Mouse (Mus musculus) liver, embryonic 13.5 days (tissue): ENCODE results near the gene Trp53tg5. TPM values are rescaled to one million over a fixed set of nuclear protein-coding genes. Genes with fewer than 3 reads are reported as not detected.

Experiments used
- ATAC-seq: fragments of 200-750 bp; cut with Nextera tagmentation; 2 replicates; pipeline ENCODE4 v1.8.0; 2017; ENCODE audit warnings: low read depth, mild to moderate bottlenecking, moderate number of reproducible peaks, moderate library complexity
- DNase-seq: peaks from one replicate; pipeline ENCODE4 v3.0.0; 2022
- H3K27ac ChIP-seq: fragments of 300-500 bp; sonication (generic); 2 replicates; pipeline ENCODE4 v1.5.1; 2015; ENCODE audit warnings: moderate library complexity, mild to moderate bottlenecking, inconsistent platforms
- H3K27me3 ChIP-seq: fragments of 300-500 bp; sonication (generic); 2 replicates; pipeline ENCODE4 v1.6.1; 2015; ENCODE audit warnings: mild to moderate bottlenecking, inconsistent platforms
- H3K36me3 ChIP-seq: fragments of 300-500 bp; sonication (generic); 2 replicates; pipeline ENCODE4 v1.6.1; 2015; ENCODE audit warnings: mild to moderate bottlenecking, inconsistent platforms
- H3K4me1 ChIP-seq: fragments of 300-500 bp; sonication (generic); replicated peaks from 2 replicates; pipeline ENCODE4 v1.6.1; 2015; ENCODE audit warnings: inconsistent platforms
- H3K4me2 ChIP-seq: fragments of 300-500 bp; sonication (generic); 2 replicates; pipeline ENCODE4 v1.6.1; 2015; ENCODE audit warnings: inconsistent platforms, mild to moderate bottlenecking, moderate library complexity
- H3K4me3 ChIP-seq: fragments of 300-500 bp; sonication (generic); replicated peaks from 2 replicates; pipeline ENCODE4 v1.5.1; 2015; ENCODE audit warnings: mild to moderate bottlenecking, inconsistent platforms
- H3K9ac ChIP-seq: fragments of 300-500 bp; sonication (generic); 2 replicates; pipeline ENCODE4 v1.6.1; 2015; ENCODE audit warnings: mild to moderate bottlenecking, inconsistent platforms
- H3K9me3 ChIP-seq: fragments of 300-500 bp; sonication (generic); replicated peaks from 2 replicates; pipeline ENCODE4 v1.6.1; 2016; ENCODE audit warnings: inconsistent platforms
- WGBS: fragments of 180-500 bp; shearing (Covaris S2); methylation state at CpG from one replicate; pipeline ENCODE4 v1.1.7; 2015; ENCODE audit not compliant: insufficient replicate concordance; 5-methylcytosine and 5-hydroxymethylcytosine counted together
- polyA plus RNA-seq: library from polyadenylated mRNA; unstranded; fragments of >200 nt; fragmentation: Nextera tagmentation; extraction: Ambion mirVana; gene quantifications from 2 replicates; pipeline ENCODE4 v1.2.1, GENCODE M21; 2015

The Trp53tg5 gene
- polyA plus RNA-seq = not detected in 2 replicates

GRCm38 (mm10) chr2:164473624-164474023 lies at the start of gene Trp53tg5:
Trp53tg5 (minus strand) TSS chr2:164473724.
- H3K9ac ChIP-seq = no peak within 1 kb of the TSS
- H3K4me1 ChIP-seq = no peaks in the 10 kb centered on the region
- no peak for ATAC-seq
- no peaks in the 10 kb centered on the region for H3K9me3 ChIP-seq
- 74% methylated on average over 6 of the region's 6 CpGs for WGBS
- H3K4me2 ChIP-seq = no peak within 1 kb of the TSS
- H3K36me3 ChIP-seq = no peaks in the 10 kb centered on the region
- H3K4me3 ChIP-seq = no peak within 1 kb of the TSS
- H3K27me3 ChIP-seq = no peaks in the 10 kb centered on the region
- DNase-seq = no peak
- H3K27ac ChIP-seq = no peak within 1 kb of the TSS

- no peak overlapping the region for H3K9ac ChIP-seq
- no peak overlapping the region for H3K27ac ChIP-seq
- no peak overlapping the region for H3K4me3 ChIP-seq
- H3K27me3 ChIP-seq = peaks cover 16% of the 10 kb centered on the region; the same call in 1 of the 2 replicates
- 0 out of 2 replicates have a peak, but pooled peaks cover 3% of the 10 kb centered on the region for H3K4me1 ChIP-seq
- WGBS = 11% methylated on average over 8 of the region's 8 CpGs
- peaks cover 7% of the 10 kb centered on the region; the same call in 1 of the 2 replicates for H3K9me3 ChIP-seq
- H3K4me2 ChIP-seq = no peak overlapping the region
- ATAC-seq (no peak), DNase-seq (no peak)
- H3K36me3 ChIP-seq = no peaks in the 10 kb centered on the region
These were observed 48.8 kb upstream of the Trp53tg5 start for GRCm38 (mm10) chr2:164522280-164522679.

- Histone ChIP-seq H3K27me3 (peaks cover 16% of the 10 kb centered on the region; the same call in 1 of the 2 replicates), H3K36me3 (no peaks in the 10 kb centered on the region), H3K27ac (no peak overlapping the region), H3K4me3 (no peak overlapping the region), H3K9ac (no peak overlapping the region), H3K9me3 (peaks cover 7% of the 10 kb centered on the region; the same call in 1 of the 2 replicates), H3K4me1 (0 out of 2 replicates have a peak, but pooled peaks cover 3% of the 10 kb centered on the region), H3K4me2 (no peak overlapping the region)
- ATAC-seq = no peak
- DNase-seq = no peak
- WGBS = 4% methylated on average over 11 of the region's 11 CpGs
These were observed 48.3 kb upstream of the Trp53tg5 start for GRCm38 (mm10) chr2:164521841-164522240.

GRCm38 (mm10) chr2:164520782-164521181 lies 47.3 kb upstream of the Trp53tg5 start:
- Histone ChIP-seq H3K36me3 (no peaks in the 10 kb centered on the region), H3K4me2 (no peak overlapping the region), H3K4me1 (0 out of 2 replicates have a peak, but pooled peaks cover 3% of the 10 kb centered on the region), H3K9ac (no peak overlapping the region), H3K27ac (no peak overlapping the region), H3K4me3 (no peak overlapping the region), H3K27me3 (peaks cover 16% of the 10 kb centered on the region; the same call in 1 of the 2 replicates), H3K9me3 (no peaks in the 10 kb centered on the region)
- DNase-seq (peak; percentile 13), ATAC-seq (0 out of 2 replicates have a peak, but pooled peaks have one; percentile 18)
- 4% methylated on average over 3 of the region's 3 CpGs for WGBS

- Histone ChIP-seq H3K9ac (no peak overlapping the region), H3K27ac (no peak overlapping the region), H3K4me2 (no peak overlapping the region), H3K9me3 (no peaks in the 10 kb centered on the region), H3K36me3 (no peaks in the 10 kb centered on the region), H3K4me3 (no peak overlapping the region), H3K4me1 (0 out of 2 replicates have a peak, but pooled peaks cover 3% of the 10 kb centered on the region), H3K27me3 (peaks cover 16% of the 10 kb centered on the region; the same call in 1 of the 2 replicates)
- DNase-seq (no peak), ATAC-seq (no peak)
- WGBS = 48% methylated on average over 6 of the region's 6 CpGs
These were observed 45.6 kb upstream of the Trp53tg5 start for GRCm38 (mm10) chr2:164519171-164519526.

- H3K9ac ChIP-seq = no peak overlapping the region
- 0 out of 2 replicates have a peak, but pooled peaks cover 3% of the 10 kb centered on the region for H3K4me1 ChIP-seq
- no peak overlapping the region for H3K27ac ChIP-seq
- no peak overlapping the region for H3K4me3 ChIP-seq
- WGBS = 48% methylated on average over 11 of the region's 11 CpGs
- no peak for ATAC-seq
- H3K4me2 ChIP-seq = no peak overlapping the region
- no peak for DNase-seq
- H3K9me3 ChIP-seq = no peaks in the 10 kb centered on the region
- H3K36me3 ChIP-seq = no peaks in the 10 kb centered on the region
- H3K27me3 ChIP-seq = peaks cover 16% of the 10 kb centered on the region; the same call in 1 of the 2 replicates
These were observed 45.0 kb upstream of the Trp53tg5 start for GRCm38 (mm10) chr2:164518266-164519170.

GRCm38 (mm10) chr2:164517485-164518221 lies 44.1 kb upstream of the Trp53tg5 start:
- Histone ChIP-seq H3K36me3 (no peaks in the 10 kb centered on the region), H3K4me3 (no peak overlapping the region), H3K4me2 (no peak overlapping the region), H3K27me3 (peaks cover 10% of the 10 kb centered on the region; the same call in 1 of the 2 replicates), H3K4me1 (peaks cover 12% of the 10 kb centered on the region), H3K9me3 (no peaks in the 10 kb centered on the region), H3K9ac (no peak overlapping the region), H3K27ac (no peak overlapping the region)
- ATAC-seq = peak; percentile 48; the same call in 1 of the 2 replicates
- DNase-seq = peak; percentile 48
- 32% methylated on average over 8 of the region's 10 CpGs for WGBS

- H3K4me3 ChIP-seq = no peak overlapping the region
- no peak overlapping the region for H3K4me2 ChIP-seq
- H3K4me1 ChIP-seq = peaks cover 16% of the 10 kb centered on the region
- WGBS = 76% methylated on average over 11 of the region's 11 CpGs
- no peak overlapping the region for H3K27ac ChIP-seq
- H3K9ac ChIP-seq = no peak overlapping the region
- no peaks in the 10 kb centered on the region for H3K9me3 ChIP-seq
- DNase-seq (no peak), ATAC-seq (no peak)
- H3K27me3 ChIP-seq = peaks cover 3% of the 10 kb centered on the region; the same call in 1 of the 2 replicates
- no peaks in the 10 kb centered on the region for H3K36me3 ChIP-seq
These were observed 43.1 kb upstream of the Trp53tg5 start for GRCm38 (mm10) chr2:164516592-164516991.

GRCm38 (mm10) chr2:164515897-164516296 lies 42.4 kb upstream of the Trp53tg5 start:
- H3K27ac ChIP-seq = no peak overlapping the region
- H3K9ac ChIP-seq = no peak overlapping the region
- H3K9me3 ChIP-seq = no peaks in the 10 kb centered on the region
- no peaks in the 10 kb centered on the region; the same call in 1 of the 2 replicates for H3K27me3 ChIP-seq
- H3K4me2 ChIP-seq = no peak overlapping the region
- ATAC-seq = no peak
- DNase-seq = no peak
- 65% methylated on average over 9 of the region's 9 CpGs for WGBS
- H3K4me3 ChIP-seq = no peak overlapping the region
- peaks cover 16% of the 10 kb centered on the region for H3K4me1 ChIP-seq
- no peaks in the 10 kb centered on the region for H3K36me3 ChIP-seq

GRCm38 (mm10) chr2:164514916-164515315 lies 41.4 kb upstream of the Trp53tg5 start:
- DNase-seq (no peak), ATAC-seq (no peak)
- no peak overlapping the region for H3K27ac ChIP-seq
- no peak overlapping the region for H3K4me3 ChIP-seq
- H3K27me3 ChIP-seq = no peaks in the 10 kb centered on the region
- no peaks in the 10 kb centered on the region for H3K36me3 ChIP-seq
- WGBS = 77% methylated on average over 3 of the region's 3 CpGs
- H3K4me1 ChIP-seq = peaks cover 16% of the 10 kb centered on the region
- H3K4me2 ChIP-seq = no peak overlapping the region
- no peak overlapping the region for H3K9ac ChIP-seq
- no peaks in the 10 kb centered on the region for H3K9me3 ChIP-seq

GRCm38 (mm10) chr2:164513389-164513788 lies 39.9 kb upstream of the Trp53tg5 start:
- DNase-seq (no peak), ATAC-seq (no peak)
- Histone ChIP-seq H3K36me3 (no peaks in the 10 kb centered on the region), H3K27me3 (no peaks in the 10 kb centered on the region), H3K27ac (no peak overlapping the region), H3K9ac (no peak overlapping the region), H3K4me3 (no peak overlapping the region), H3K4me2 (no peak overlapping the region), H3K9me3 (no peaks in the 10 kb centered on the region), H3K4me1 (peaks cover 16% of the 10 kb centered on the region)
- WGBS = 48% methylated on average over 8 of the region's 8 CpGs
